Mouse (Mus musculus) embryo, embryonic 11 days (tissue): Measurements from ENCODE around the gene Prss29.

Experiments
- DNase-seq: peaks from one replicate; pipeline ENCODE4 v3.0.0-alpha.2; 2015

Gene Prss29

GRCm38 (mm10) chr17:25361291-25361690 lies 42.8 kb downstream of the Prss29 start:
- DNase-seq: no peak

GRCm38 (mm10) chr17:25363726-25364125 lies 45.3 kb downstream of the Prss29 start:
- DNase-seq: peak; percentile 57

GRCm38 (mm10) chr17:25366005-25366404 lies 47.6 kb downstream of the Prss29 start, which contains the start of gene Tpsb2:
Gene Tpsb2, plus strand, starts transcription at chr17:25366305.
- DNase-seq: no peak

- DNase-seq: no peak
Measured at GRCm38 (mm10) chr17:25368973-25369372, 50.5 kb downstream of the Prss29 start, which contains the start of gene Tpsg1. Gene Tpsg1, plus strand, starts transcription at chr17:25369273.
